Mouse (Mus musculus): Measurements from ENCODE around the gene Gfy. TPM values are rescaled to one million over a fixed set of nuclear protein-coding genes. Genes with fewer than 3 reads are reported as not detected.

Gene Gfy
- polyA plus RNA-seq, 1 experiment from 2014 or later, result not detected

GRCm38 (mm10) chr7:45190186-45190585 lies 10.8 kb upstream of the Gfy start:
- Histone ChIP-seq H3K9ac (ENCODE audit: low read depth, low read length) (no peak overlapping the region), H3K9me3 (replicated peaks; ENCODE audit: control insufficient read depth, low read length) (no peaks in the 10 kb centered on the region), H3K4me1 (ENCODE audit: control insufficient read depth, low read depth, low read length) (no peaks in the 10 kb centered on the region), H3K4me3 (ENCODE audit: low read depth, low read length) (no peak overlapping the region), H3K4me2 (ENCODE audit: low read depth, low read length) (no peak overlapping the region), H3K36me3 (ENCODE audit: control insufficient read depth, insufficient read depth) (no peaks in the 10 kb centered on the region), H3K27me3 (ENCODE audit: control insufficient read depth, insufficient read depth, low read depth, low read length) (peaks cover 34% of the 10 kb centered on the region), H3K27ac (ENCODE audit: low read length) (no peak overlapping the region)
- ATAC-seq (ENCODE audit: low read depth), result no peak
- 64% methylated on average over 6 of the region's 6 CpGs for WGBS (ENCODE audit: insufficient replicate concordance)

GRCm38 (mm10) chr7:45189600-45189999 lies 10.2 kb upstream of the Gfy start:
- H3K4me3 ChIP-seq (ENCODE audit: low read depth, low read length), result no peak overlapping the region
- no peak overlapping the region for H3K27ac ChIP-seq (ENCODE audit: low read length)
- H3K9ac ChIP-seq (ENCODE audit: low read depth, low read length), result no peak overlapping the region
- H3K4me2 ChIP-seq (ENCODE audit: low read depth, low read length), result no peak overlapping the region
- no peaks in the 10 kb centered on the region for H3K36me3 ChIP-seq (ENCODE audit: control insufficient read depth, insufficient read depth)
- no peak for ATAC-seq (ENCODE audit: low read depth)
- H3K9me3 ChIP-seq (replicated peaks; ENCODE audit: control insufficient read depth, low read length), result no peaks in the 10 kb centered on the region
- no peaks in the 10 kb centered on the region for H3K4me1 ChIP-seq (ENCODE audit: control insufficient read depth, low read depth, low read length)
- WGBS (ENCODE audit: insufficient replicate concordance), result 49% methylated on average over 16 of the region's 16 CpGs
- H3K27me3 ChIP-seq (ENCODE audit: control insufficient read depth, insufficient read depth, low read depth, low read length), result peaks cover 39% of the 10 kb centered on the region

GRCm38 (mm10) chr7:45185921-45186320 lies 6.6 kb upstream of the Gfy start:
- no peaks in the 10 kb centered on the region for H3K9me3 ChIP-seq (replicated peaks; ENCODE audit: control insufficient read depth, low read length)
- H3K27me3 ChIP-seq (ENCODE audit: control insufficient read depth, insufficient read depth, low read depth, low read length), result peaks cover 70% of the 10 kb centered on the region
- H3K4me2 ChIP-seq (ENCODE audit: low read depth, low read length), result no peak overlapping the region
- H3K4me3 ChIP-seq (ENCODE audit: low read depth, low read length), result no peak overlapping the region
- H3K9ac ChIP-seq (ENCODE audit: low read depth, low read length), result no peak overlapping the region
- no peak for ATAC-seq (ENCODE audit: low read depth)
- WGBS (ENCODE audit: insufficient replicate concordance), result 62% methylated on average over 7 of the region's 7 CpGs
- no peak overlapping the region for H3K27ac ChIP-seq (ENCODE audit: low read length)
- H3K36me3 ChIP-seq (ENCODE audit: control insufficient read depth, insufficient read depth), result no peaks in the 10 kb centered on the region
- peaks cover 10% of the 10 kb centered on the region for H3K4me1 ChIP-seq (ENCODE audit: control insufficient read depth, low read depth, low read length)

DNA sequence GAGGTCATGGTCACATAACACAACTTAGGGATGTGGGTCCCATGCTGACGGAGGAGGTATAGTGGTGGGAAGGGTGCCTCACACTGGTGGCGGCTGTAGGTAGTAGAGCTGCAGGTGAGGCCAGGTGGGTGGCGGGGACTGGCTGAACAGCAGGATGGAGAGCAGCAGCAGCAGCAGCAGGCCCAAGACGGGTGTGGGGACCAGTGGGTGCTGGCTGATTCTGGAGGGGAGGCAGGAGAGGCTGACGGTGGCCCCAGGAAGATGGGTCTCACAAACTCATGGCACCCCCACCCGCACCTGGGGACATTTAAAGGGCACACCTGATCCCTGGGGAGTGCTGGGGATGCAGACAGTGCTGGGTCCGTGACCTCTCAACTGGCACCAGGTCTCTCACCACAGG lies 4.3 kb upstream of the Gfy start:
- Histone ChIP-seq H3K4me1 (ENCODE audit: control insufficient read depth, low read depth, low read length) (peaks cover 10% of the 10 kb centered on the region), H3K9ac (ENCODE audit: low read depth, low read length) (no peak overlapping the region)

DNA sequence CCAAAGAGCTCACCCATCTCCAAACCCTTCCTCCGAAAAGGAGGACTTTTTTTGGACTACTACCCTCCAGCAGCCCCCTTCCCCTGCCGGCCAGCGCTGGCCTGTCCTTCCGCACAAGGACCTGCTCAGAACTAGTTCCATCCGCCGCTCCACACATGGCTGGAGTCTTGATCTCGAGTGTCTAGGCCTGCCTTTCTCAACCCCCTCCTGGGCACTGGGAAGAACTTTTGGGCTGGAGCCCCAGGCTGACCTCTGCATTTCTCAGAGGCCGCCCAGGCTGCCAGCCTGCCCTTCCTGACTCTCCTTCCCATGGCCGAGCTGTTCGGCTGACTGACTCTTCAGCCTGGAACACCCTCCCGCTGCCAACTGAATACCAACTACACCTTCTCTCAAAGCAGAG lies 3.2 kb upstream of the Gfy start:
- Histone ChIP-seq H3K36me3 (ENCODE audit: control insufficient read depth, insufficient read depth) (no peaks in the 10 kb centered on the region), H3K27ac (ENCODE audit: low read length) (no peak overlapping the region), H3K9me3 (replicated peaks; ENCODE audit: control insufficient read depth, low read length) (no peaks in the 10 kb centered on the region), H3K4me1 (ENCODE audit: control insufficient read depth, low read depth, low read length) (peaks cover 10% of the 10 kb centered on the region), H3K27me3 (ENCODE audit: control insufficient read depth, insufficient read depth, low read depth, low read length) (peaks cover 93% of the 10 kb centered on the region), H3K4me3 (ENCODE audit: low read depth, low read length) (peak overlapping the region; percentile 27), H3K9ac (ENCODE audit: low read depth, low read length) (no peak overlapping the region), H3K4me2 (ENCODE audit: low read depth, low read length) (peak overlapping the region; percentile 71)
- ATAC-seq (ENCODE audit: low read depth), result no peak
- 12% methylated on average over 11 of the region's 11 CpGs for WGBS (ENCODE audit: insufficient replicate concordance)

More for the DNA sequence above, 4.3 kb upstream of the Gfy start:
- no peak overlapping the region for H3K27ac ChIP-seq (ENCODE audit: low read length)
- no peaks in the 10 kb centered on the region for H3K36me3 ChIP-seq (ENCODE audit: control insufficient read depth, insufficient read depth)
- no peak for ATAC-seq (ENCODE audit: low read depth)
- no peak overlapping the region for H3K4me2 ChIP-seq (ENCODE audit: low read depth, low read length)
- peaks cover 82% of the 10 kb centered on the region for H3K27me3 ChIP-seq (ENCODE audit: control insufficient read depth, insufficient read depth, low read depth, low read length)
- WGBS (ENCODE audit: insufficient replicate concordance), result 45% methylated on average over 7 of the region's 7 CpGs
- no peak overlapping the region for H3K4me3 ChIP-seq (ENCODE audit: low read depth, low read length)
- H3K9me3 ChIP-seq (replicated peaks; ENCODE audit: control insufficient read depth, low read length), result no peaks in the 10 kb centered on the region

DNA sequence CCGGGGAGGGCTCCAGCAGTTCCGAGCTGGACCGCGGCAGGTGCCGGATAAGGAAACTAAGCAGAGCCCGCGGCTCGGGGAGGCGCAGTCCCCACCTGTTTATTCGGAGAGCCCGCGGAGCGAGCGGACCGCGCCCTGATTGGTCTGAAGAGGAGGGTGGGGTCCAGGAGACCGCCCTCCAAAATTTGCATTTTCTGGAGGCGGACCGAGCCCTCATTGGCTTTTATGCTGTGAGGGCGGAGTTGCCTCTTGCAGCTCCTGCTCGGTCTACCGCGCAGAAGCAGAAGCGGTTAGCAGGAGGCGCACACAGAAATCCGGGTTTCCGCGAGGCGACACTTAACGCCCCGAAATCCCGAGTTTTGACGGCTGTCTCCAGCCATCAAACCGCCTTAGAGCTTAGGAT lies 2.8 kb upstream of the Gfy start:
- Histone ChIP-seq H3K4me3 (ENCODE audit: low read depth, low read length) (peak overlapping the region; percentile 47), H3K27me3 (ENCODE audit: control insufficient read depth, insufficient read depth, low read depth, low read length) (peaks cover 96% of the 10 kb centered on the region), H3K4me2 (ENCODE audit: low read depth, low read length) (peak overlapping the region; percentile 71), H3K36me3 (ENCODE audit: control insufficient read depth, insufficient read depth) (no peaks in the 10 kb centered on the region), H3K4me1 (ENCODE audit: control insufficient read depth, low read depth, low read length) (peaks cover 10% of the 10 kb centered on the region), H3K27ac (ENCODE audit: low read length) (no peak overlapping the region), H3K9ac (ENCODE audit: low read depth, low read length) (no peak overlapping the region), H3K9me3 (replicated peaks; ENCODE audit: control insufficient read depth, low read length) (no peaks in the 10 kb centered on the region)
- peak; percentile 94 for ATAC-seq (ENCODE audit: low read depth)
- 0% methylated on average over 34 of the region's 34 CpGs for WGBS (ENCODE audit: insufficient replicate concordance)

DNA sequence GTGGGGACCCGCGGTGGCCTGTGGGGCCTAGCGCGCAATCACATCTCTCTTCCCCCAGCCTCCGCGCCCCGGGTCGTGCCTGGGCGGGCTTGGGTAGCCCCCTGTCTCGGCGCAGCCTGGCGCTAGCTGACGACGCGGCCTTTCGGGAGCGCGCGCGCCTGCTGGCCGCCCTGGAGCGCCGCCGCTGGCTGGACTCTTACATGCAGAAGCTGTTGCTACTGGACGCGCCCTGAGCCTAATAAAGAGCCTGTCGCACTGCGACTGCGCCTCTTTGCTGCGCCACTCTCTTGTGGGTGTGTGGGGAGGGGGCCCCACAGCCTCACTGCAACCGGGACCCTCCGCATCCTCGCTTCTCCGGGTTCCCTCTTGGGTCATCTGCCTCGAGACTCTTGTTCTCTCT lies 2.2 kb upstream of the Gfy start:
- H3K9ac ChIP-seq (ENCODE audit: low read depth, low read length), result no peak overlapping the region
- peak overlapping the region; percentile 47; the same call in 1 of the 2 replicates for H3K4me3 ChIP-seq (ENCODE audit: low read depth, low read length)
- ATAC-seq (ENCODE audit: low read depth), result no peak
- H3K27ac ChIP-seq (ENCODE audit: low read length), result no peak overlapping the region
- H3K36me3 ChIP-seq (ENCODE audit: control insufficient read depth, insufficient read depth), result no peaks in the 10 kb centered on the region
- H3K4me2 ChIP-seq (ENCODE audit: low read depth, low read length), result peak overlapping the region; percentile 71
- 4% methylated on average over 35 of the region's 35 CpGs for WGBS (ENCODE audit: insufficient replicate concordance)
- peaks cover 10% of the 10 kb centered on the region for H3K4me1 ChIP-seq (ENCODE audit: control insufficient read depth, low read depth, low read length)
- H3K27me3 ChIP-seq (ENCODE audit: control insufficient read depth, insufficient read depth, low read depth, low read length), result peaks cover 96% of the 10 kb centered on the region
- no peaks in the 10 kb centered on the region for H3K9me3 ChIP-seq (replicated peaks; ENCODE audit: control insufficient read depth, low read length)

DNA sequence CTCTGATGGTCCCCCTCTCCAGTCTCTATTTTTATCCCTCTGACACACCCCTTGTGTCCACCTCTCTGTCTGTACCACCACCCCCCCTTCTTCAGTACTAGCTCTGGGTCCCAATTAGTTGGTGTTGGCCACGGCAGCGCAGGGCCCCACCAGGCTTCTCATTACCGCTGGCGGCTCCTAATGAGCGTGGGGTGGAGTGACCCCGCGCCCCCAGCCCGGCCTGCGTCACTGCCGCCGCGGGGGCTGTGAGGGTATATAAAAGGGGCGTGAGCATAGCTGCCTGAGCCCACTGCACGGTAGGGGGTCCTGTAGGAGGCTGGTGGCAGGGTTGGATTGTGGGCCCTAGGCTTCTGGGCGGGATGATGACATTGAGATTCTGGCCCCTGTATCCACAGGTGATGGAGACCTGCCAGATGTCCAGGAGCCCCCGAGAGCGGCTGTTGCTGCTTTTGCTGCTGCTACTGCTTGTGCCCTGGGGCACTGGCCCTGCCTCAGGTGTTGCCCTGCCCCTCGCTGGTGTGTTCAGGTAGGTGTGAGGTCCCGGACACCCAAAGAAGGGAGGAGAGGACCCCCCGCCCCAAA lies 1.6 kb upstream of the Gfy start, which contains the start of gene Pth2:
TSS of gene Pth2 (plus strand) at position 100 of the 582 bp plus-strand sequence.
- peak within 1 kb of the TSS; percentile 47; the same call in 1 of the 2 replicates for H3K4me3 ChIP-seq (ENCODE audit: low read depth, low read length)
- WGBS (ENCODE audit: insufficient replicate concordance), result 22% methylated on average over 20 of the region's 20 CpGs
- no peaks in the 10 kb centered on the region for H3K9me3 ChIP-seq (replicated peaks; ENCODE audit: control insufficient read depth, low read length)
- H3K36me3 ChIP-seq (ENCODE audit: control insufficient read depth, insufficient read depth), result no peaks in the 10 kb centered on the region
- H3K9ac ChIP-seq (ENCODE audit: low read depth, low read length), result no peak within 1 kb of the TSS
- no peak for ATAC-seq (ENCODE audit: low read depth)
- peaks cover 10% of the 10 kb centered on the region for H3K4me1 ChIP-seq (ENCODE audit: control insufficient read depth, low read depth, low read length)
- peak within 1 kb of the TSS; percentile 71 for H3K4me2 ChIP-seq (ENCODE audit: low read depth, low read length)
- H3K27ac ChIP-seq (ENCODE audit: low read length), result no peak within 1 kb of the TSS
- peaks cover 96% of the 10 kb centered on the region for H3K27me3 ChIP-seq (ENCODE audit: control insufficient read depth, insufficient read depth, low read depth, low read length)

DNA sequence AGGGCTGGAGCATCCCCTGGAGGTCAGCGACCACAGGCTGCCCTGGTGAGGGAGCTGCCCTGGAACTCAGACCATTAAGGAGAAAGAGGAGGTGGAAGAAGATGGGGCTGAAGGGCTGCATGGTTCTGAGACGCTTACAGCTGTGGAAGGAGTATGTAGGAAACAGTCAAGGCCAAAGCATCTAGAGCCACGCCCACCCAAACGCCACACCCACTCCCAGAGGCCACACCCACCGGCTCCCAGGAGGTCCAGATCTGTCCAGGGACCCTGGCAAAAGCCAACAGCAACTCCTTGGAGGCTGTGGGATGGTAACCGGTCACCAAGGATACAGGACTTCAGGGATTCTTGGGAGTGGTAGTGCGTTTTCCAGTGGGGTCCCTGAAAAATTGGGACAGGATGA lies 819 bp downstream of the Gfy start:
- Histone ChIP-seq H3K27me3 (ENCODE audit: control insufficient read depth, insufficient read depth, low read depth, low read length) (peaks cover 97% of the 10 kb centered on the region), H3K4me2 (ENCODE audit: low read depth, low read length) (no peak overlapping the region), H3K27ac (ENCODE audit: low read length) (no peak overlapping the region), H3K9ac (ENCODE audit: low read depth, low read length) (no peak overlapping the region), H3K4me1 (ENCODE audit: control insufficient read depth, low read depth, low read length) (peaks cover 10% of the 10 kb centered on the region), H3K4me3 (ENCODE audit: low read depth, low read length) (no peak overlapping the region), H3K36me3 (ENCODE audit: control insufficient read depth, insufficient read depth) (no peaks in the 10 kb centered on the region), H3K9me3 (replicated peaks; ENCODE audit: control insufficient read depth, low read length) (no peaks in the 10 kb centered on the region)
- ATAC-seq (ENCODE audit: low read depth), result no peak
- 18% methylated on average over 7 of the region's 7 CpGs for WGBS (ENCODE audit: insufficient replicate concordance)

Data from liver, embryonic 16.5 days (tissue).